Mouse (Mus musculus) Patski (cell line): ENCODE measurements around the gene Gnb1l. TPM values are rescaled to one million over a fixed set of nuclear protein-coding genes. Genes with fewer than 3 reads are reported as not detected.

ENCODE experiments used
- ATAC-seq: fragments of 100-300 bp; one replicate; pipeline ENCODE4 v1.8.0; 2021
- CTCF ChIA-PET: fragments of 350-600 bp; sonication (Branson Sonifier 250); formaldehyde crosslinking; loops from one replicate; lab custom pipeline; 2022; ENCODE audit warnings: inconsistent platforms; lab: Charles Lee
- POLR2A ChIA-PET: fragments of 350-600 bp; sonication (Branson Sonifier 250); formaldehyde crosslinking; loops from one replicate; lab custom pipeline; 2022; ENCODE audit warnings: antibody characterized with exemption, inconsistent platforms; lab: Charles Lee
- DNase-seq: peaks from one replicate; pipeline ENCODE4 v3.0.0-alpha.2; 2011; ENCODE audit warnings: low read depth, low spot score
- H3K27me3 ChIP-seq: fragments of 371-371 bp; one replicate; pipeline ENCODE4 v1.5.1; 2021
- CTCF ChIP-seq: fragments of 100-300 bp; IDR thresholded peaks from one replicate; pipeline ENCODE4 v1.5.1; 2021
- in situ Hi-C: fragments of 300-500 bp; cut with MboI; formaldehyde crosslinking; loops from 3 replicates; pipeline ENCODE4 v1.11.1; 2018; ENCODE audit warnings: low pct_unique_long_range_greater_than_20kb, mixed read lengths
- polyA plus RNA-seq: library from polyadenylated mRNA; unstranded; gene quantifications from one replicate; pipeline ENCODE4 v1.2.3, GENCODE M21; 2021

Gnb1l gene
- 9.9 TPM for polyA plus RNA-seq

DNA sequence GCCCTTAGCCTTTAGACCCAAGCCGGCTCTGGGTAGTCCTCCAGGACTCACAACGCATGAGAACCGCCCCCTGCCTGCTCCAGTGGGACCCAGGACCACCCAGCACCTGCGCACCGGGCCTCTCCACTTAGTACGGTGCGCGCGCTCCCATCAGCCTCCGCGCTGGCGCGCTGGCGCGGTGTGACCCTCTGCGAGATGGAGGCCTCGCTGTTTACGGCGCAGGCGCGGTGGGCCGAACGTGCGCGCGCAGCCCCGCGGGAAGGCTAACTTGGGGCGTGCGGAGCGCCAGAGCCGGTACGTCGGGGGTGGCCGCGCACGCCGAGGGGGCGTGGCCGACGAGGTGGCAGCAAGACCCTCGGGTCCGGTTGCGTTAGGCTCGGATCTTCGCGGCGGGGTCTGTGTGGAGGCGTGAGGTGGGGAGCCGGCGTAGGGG lies at the start of gene Gnb1l, which contains the start of gene Rtl10:
TSS of gene Gnb1l (plus strand) at position 156 of the 433 bp plus-strand sequence.
TSS of gene Rtl10 (plus strand) at position 344 of the 433 bp plus-strand sequence.
- H3K27me3 ChIP-seq: no peaks in the 10 kb centered on the region
- no peak for DNase-seq
- POLR2A ChIA-PET: interaction anchor here (1.0 to 1.1 kb wide), 2 partner anchors 16 to 19 kb away, joined by 3 read pairs; no protein-coding TSS in a partner anchor
- TF ChIP-seq CTCF: no peak
- CTCF ChIA-PET: interaction anchor here (1.3 kb wide), 1 partner anchor 55 kb away, joined by 3 read pairs; no protein-coding TSS in a partner anchor
- in situ Hi-C loops: loop anchor here (5.0 kb wide), 1 partner anchor 46 kb away; no protein-coding TSS in a partner anchor
- ATAC-seq: peak; percentile 93

DNA sequence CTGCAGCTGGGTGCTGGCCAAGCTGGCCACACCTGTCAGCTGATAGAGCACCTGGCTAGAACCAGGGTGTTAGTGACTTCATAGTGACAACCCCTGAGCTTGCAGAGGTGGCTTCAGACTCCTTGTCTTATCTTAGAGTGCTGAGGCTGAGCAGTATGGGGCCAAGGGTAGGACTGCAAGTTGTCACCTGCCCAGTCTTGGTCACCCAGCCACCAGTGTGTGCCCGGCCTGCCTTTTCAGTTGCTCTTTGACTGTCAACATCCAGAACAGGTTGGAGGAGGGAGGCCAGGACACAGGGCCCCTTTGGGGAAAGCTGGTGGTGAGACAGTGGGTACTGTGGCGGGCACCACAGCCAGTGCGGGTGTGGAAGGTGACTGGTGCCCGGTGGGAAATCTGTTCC lies 49.5 kb upstream of the Gnb1l start:
- H3K27me3 ChIP-seq: no peaks in the 10 kb centered on the region
- no peak for ATAC-seq
- no peak for DNase-seq
- in situ Hi-C loops: no loop called here
- CTCF ChIA-PET: interaction anchor here (1.3 to 1.7 kb wide), 3 partner anchors 22 to 229 kb away, joined by 4 to 8 read pairs (median 5); no protein-coding TSS in a partner anchor
- TF ChIP-seq CTCF: no peak
- POLR2A ChIA-PET: no interaction called here

DNA sequence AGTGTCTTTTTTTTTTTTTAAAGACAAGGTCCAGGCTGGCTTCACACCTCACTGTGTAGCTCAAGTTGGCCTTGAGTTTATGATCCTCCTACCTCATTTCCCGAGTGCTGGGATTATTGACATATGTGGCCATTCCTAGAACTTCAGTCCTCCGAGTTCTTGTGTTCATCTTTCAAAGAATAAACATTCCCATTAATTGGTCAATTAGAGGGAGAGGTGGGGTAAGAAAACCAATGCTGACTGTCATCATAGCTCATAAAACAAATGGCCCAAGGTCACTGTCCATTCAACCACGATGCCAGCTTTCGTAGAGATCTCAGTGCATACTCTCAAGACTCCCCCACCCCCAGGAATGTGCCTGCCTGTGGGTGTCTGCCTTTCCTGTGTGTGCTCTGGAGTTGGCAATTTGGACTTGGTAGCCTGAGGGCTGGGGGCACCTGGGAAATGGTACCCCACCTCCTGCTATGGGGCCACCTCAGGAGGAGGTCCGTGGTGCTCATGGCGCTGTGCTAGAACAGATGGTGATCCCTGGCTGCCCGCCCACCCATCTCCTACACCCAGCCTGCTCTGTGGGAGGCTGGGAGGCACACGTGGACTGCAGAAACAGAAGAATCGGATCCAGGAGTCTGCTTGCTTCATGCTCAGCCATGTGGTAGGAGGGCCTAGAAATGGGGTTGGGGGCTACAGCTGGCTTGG lies 46.9 kb upstream of the Gnb1l start:
- POLR2A ChIA-PET: interaction anchor here (1.7 kb wide), 1 partner anchor 52 kb away, joined by 3 read pairs; no protein-coding TSS in a partner anchor
- H3K27me3 ChIP-seq: no peaks in the 10 kb centered on the region
- peak; percentile 88 for DNase-seq
- TF ChIP-seq CTCF: no peak
- peak; percentile 87 for ATAC-seq
- CTCF ChIA-PET: interaction anchor here (0.9 to 2.4 kb wide), 6 partner anchors 8 to 166 kb away, joined by 3 to 7 read pairs (median 5); no protein-coding TSS in a partner anchor
- in situ Hi-C loops: loop anchor here (5.0 kb wide), 1 partner anchor 46 kb away; the partner anchor contains the start of genes Gnb1l and Rtl10

GRCm38 (mm10) chr16:18452361-18452862 lies 46.1 kb upstream of the Gnb1l start:
- no peak for ATAC-seq
- no peak for DNase-seq
- POLR2A ChIA-PET: no interaction called here
- H3K27me3 ChIP-seq: no peaks in the 10 kb centered on the region
- in situ Hi-C loops: loop anchor here (5.0 kb wide), 1 partner anchor 45 kb away; the partner anchor contains the start of genes Gnb1l and Rtl10
- CTCF ChIA-PET: interaction anchor here (1.2 to 2.4 kb wide), 3 partner anchors 9 to 113 kb away, joined by 3 to 7 read pairs (median 6); no protein-coding TSS in a partner anchor
- no peak for TF ChIP-seq CTCF

DNA sequence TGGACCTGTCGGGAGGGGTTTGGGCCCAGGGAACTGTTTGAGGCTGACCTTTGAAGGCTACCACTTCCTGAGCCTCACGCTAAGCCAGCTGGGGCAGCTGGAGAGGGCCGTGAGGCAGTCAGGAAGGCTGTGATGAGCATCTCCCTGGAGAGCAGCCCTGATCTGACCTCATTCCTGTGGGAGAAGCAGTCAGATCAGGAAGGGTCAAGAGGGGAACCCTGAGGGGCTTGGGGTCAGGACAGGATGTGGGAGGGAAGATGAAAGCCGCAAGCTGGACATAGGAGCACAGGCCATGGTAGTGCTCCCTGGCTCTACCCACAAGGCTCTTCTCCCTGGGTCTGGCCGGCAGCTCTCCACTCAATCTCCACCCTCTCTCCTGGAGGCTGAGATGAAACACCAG lies 44.7 kb upstream of the Gnb1l start:
- in situ Hi-C loops: loop anchor here (5.0 kb wide), 1 partner anchor 43 kb away; the partner anchor contains the start of genes Gnb1l and Rtl10
- DNase-seq: no peak
- H3K27me3 ChIP-seq: no peaks in the 10 kb centered on the region
- ATAC-seq: no peak
- POLR2A ChIA-PET: no interaction called here
- TF ChIP-seq CTCF: no peak
- CTCF ChIA-PET: interaction anchor here (1.2 kb wide), 1 partner anchor 10 kb away, joined by 3 read pairs; no protein-coding TSS in a partner anchor

- no peak for TF ChIP-seq CTCF
- no peaks in the 10 kb centered on the region for H3K27me3 ChIP-seq
- CTCF ChIA-PET: interaction anchor here (0.9 kb wide), 1 partner anchor 12 kb away, joined by 5 read pairs; no protein-coding TSS in a partner anchor
- ATAC-seq (no peak), DNase-seq (no peak)
- POLR2A ChIA-PET: interaction anchor here (1.3 kb wide), 1 partner anchor 19 kb away, joined by 5 read pairs; no protein-coding TSS in a partner anchor
- in situ Hi-C loops: no loop called here
Observed at GRCm38 (mm10) chr16:18455407-18455806, 43.1 kb upstream of the Gnb1l start.

DNA sequence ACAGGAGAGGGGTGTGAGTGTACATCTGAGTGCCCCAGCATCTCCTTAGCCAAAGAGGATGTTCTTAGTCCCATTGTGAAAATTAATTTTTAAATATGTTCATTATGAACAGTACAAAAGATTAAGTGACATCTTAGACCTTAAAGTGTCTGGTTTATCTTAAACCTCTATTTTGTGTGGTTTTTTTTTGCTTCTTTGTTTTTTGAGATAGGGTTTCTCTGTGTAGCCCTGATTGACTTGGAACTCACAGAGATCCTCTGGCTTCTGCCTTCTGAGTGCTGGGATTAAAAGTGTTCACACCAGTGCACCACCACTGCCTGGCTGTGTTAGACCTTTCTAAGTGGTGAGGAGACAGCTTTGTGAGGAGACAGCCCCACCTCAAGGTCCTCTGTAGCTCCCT lies 39.9 kb upstream of the Gnb1l start:
- TF ChIP-seq CTCF: no peak
- CTCF ChIA-PET: interaction anchor here (1.4 kb wide), 1 partner anchor 15 kb away, joined by 3 read pairs; no protein-coding TSS in a partner anchor
- in situ Hi-C loops: no loop called here
- DNase-seq (no peak), ATAC-seq (no peak)
- POLR2A ChIA-PET: interaction anchor here (2.5 kb wide), 1 partner anchor 13 kb away, joined by 14 read pairs; no protein-coding TSS in a partner anchor
- no peaks in the 10 kb centered on the region for H3K27me3 ChIP-seq

DNA sequence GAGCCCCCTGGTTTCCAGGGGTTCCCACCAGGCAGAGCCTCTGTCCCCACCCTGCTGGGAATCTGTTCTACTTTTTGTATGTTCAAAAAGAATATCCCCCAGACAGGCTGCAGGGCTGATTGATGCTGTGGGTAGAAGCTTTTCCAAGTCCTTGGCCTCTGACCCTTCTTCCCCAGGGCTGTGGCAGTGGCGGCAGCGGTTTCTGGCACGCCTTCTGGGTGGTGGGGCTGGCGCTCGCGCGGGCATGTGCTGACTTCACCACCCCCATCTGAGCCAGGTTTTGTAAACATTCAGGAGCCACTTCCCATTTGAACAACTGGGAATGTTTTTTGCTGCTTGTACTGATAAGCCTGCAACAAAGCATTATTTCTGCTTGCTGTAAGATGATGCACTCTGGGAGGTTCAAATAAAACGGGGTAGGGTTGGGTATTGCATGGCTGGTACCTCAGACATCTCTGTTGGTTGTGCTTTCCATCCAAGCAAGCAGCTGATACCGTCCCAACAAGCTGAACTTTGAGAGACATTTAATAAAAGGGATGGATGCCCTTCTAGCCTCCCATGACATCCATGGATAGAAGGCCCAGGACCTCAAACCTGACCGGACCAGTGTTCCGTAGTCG lies 39.1 kb upstream of the Gnb1l start:
- DNase-seq: no peak
- TF ChIP-seq CTCF: no peak
- no peak for ATAC-seq
- POLR2A ChIA-PET: interaction anchor here (1.5 to 2.5 kb wide), 2 partner anchors 13 to 16 kb away, joined by 3 to 14 read pairs; no protein-coding TSS in a partner anchor
- in situ Hi-C loops: no loop called here
- CTCF ChIA-PET: interaction anchor here (1.4 kb wide), 1 partner anchor 16 kb away, joined by 3 read pairs; no protein-coding TSS in a partner anchor
- H3K27me3 ChIP-seq: no peaks in the 10 kb centered on the region

DNA sequence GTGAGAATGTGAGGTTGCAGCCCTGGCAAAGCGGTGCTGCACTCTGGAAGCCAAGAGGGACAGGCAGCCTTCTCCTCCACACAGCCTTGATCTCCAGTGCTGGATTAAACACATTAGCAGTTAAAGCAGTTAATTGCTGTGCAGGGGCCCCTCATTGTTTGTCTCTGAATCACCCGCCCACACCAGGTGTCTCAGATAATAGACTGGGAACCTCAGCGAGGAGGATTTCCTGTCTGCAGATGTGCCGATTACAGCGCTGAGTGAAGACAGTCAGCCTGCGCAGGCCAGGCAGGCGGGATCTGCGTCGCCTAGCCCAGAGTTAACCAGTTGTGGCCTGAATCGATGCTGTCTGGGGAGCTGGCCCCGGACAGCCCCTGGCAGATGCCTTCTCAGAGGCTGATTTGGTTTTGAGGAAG lies 38.5 kb upstream of the Gnb1l start:
- ATAC-seq (peak; percentile 44), DNase-seq (no peak)
- CTCF ChIA-PET: interaction anchor here (2.1 kb wide), 1 partner anchor 9 kb away, joined by 7 read pairs; no protein-coding TSS in a partner anchor
- POLR2A ChIA-PET: interaction anchor here (1.5 to 2.5 kb wide), 2 partner anchors 12 to 16 kb away, joined by 3 to 14 read pairs; no protein-coding TSS in a partner anchor
- no peak for TF ChIP-seq CTCF
- no peaks in the 10 kb centered on the region for H3K27me3 ChIP-seq
- in situ Hi-C loops: no loop called here
